34 mouse cellular contexts compared by ENCODE assay signal in genomic region chr10:21751326-21751725, GRCm38 (mm10).
"Had no signal": no experiment of that assay in that cellular context is flagged by ENCODE, and none has a peak within 500 bp of the region (broad histone marks: within the 10 kb centered on the region; RNA-seq: fewer than 3 reads in every experiment).

No protein-coding gene starts in this region.

- H3K9ac ChIP-seq: heart, embryonic 12.5 days; heart, embryonic 13.5 days; heart, embryonic 15.5 days; hindbrain, embryonic 12.5 days; hindbrain, embryonic 13.5 days; hindbrain, embryonic 14.5 days; hindbrain, embryonic 15.5 days; intestine, embryonic 15.5 days; kidney, embryonic 15.5 days had no signal

- DNase-seq: heart, postnatal 10 days; heart, postnatal 14 days; heart, postnatal 36 days; heart, postnatal 4 days; kidney, adult 11 months; kidney, adult 18-20 months; kidney, adult 2 months; kidney, adult 8-10 months; kidney, adult 9 months; kidney, postnatal 10 days; kidney, postnatal 14 days; kidney, postnatal 25 days; kidney, postnatal 36 days; kidney, postnatal 4 days; layer of hippocampus, adult 9-11 months; layer of hippocampus, postnatal 36 days had no signal

- H3K9me3 ChIP-seq: heart, embryonic 12.5 days; heart, embryonic 15.5 days; hindbrain, embryonic 10.5 days; hindbrain, embryonic 12.5 days; hindbrain, embryonic 13.5 days; hindbrain, embryonic 15.5 days; intestine, embryonic 15.5 days; kidney, embryonic 15.5 days had no signal

- ATAC-seq: hindbrain, embryonic 16.5 days; hindbrain, postnatal 0 days; inflammation-experienced regulatory T-cells, adult 6 months; intestine, embryonic 15.5 days; intestine, embryonic 16.5 days; intestine, postnatal 0 days had no signal

- H3K4me1 ChIP-seq: heart, embryonic 15.5 days; intestine, embryonic 15.5 days had no signal

- H3K27ac ChIP-seq: heart, embryonic 13.5 days; heart, embryonic 15.5 days; hindbrain, embryonic 10.5 days; hindbrain, embryonic 12.5 days; hindbrain, embryonic 13.5 days; hindbrain, embryonic 14.5 days; hindbrain, embryonic 15.5 days; hindbrain, postnatal 0 days; intestine, embryonic 15.5 days; kidney, embryonic 15.5 days; kidney, postnatal 0 days; layer of hippocampus, adult 2 months; left cerebral cortex, adult 2 months had no signal

- H3K4me3 ChIP-seq: heart, embryonic 12.5 days; heart, embryonic 13.5 days; heart, embryonic 15.5 days; hindbrain, embryonic 10.5 days; hindbrain, embryonic 12.5 days; hindbrain, embryonic 13.5 days; hindbrain, embryonic 15.5 days; intestine, embryonic 15.5 days; kidney, embryonic 15.5 days; layer of hippocampus, adult 2 months; left cerebral cortex, adult 2 months had no signal

- H3K27me3 ChIP-seq: heart, embryonic 12.5 days; heart, embryonic 13.5 days; heart, embryonic 15.5 days; hindbrain, embryonic 12.5 days; hindbrain, embryonic 13.5 days; hindbrain, embryonic 15.5 days; intestine, embryonic 15.5 days; kidney, embryonic 15.5 days had no signal

- H3K4me2 ChIP-seq: heart, embryonic 12.5 days; heart, embryonic 13.5 days; heart, embryonic 15.5 days; hindbrain, embryonic 12.5 days; hindbrain, embryonic 13.5 days; hindbrain, embryonic 14.5 days; hindbrain, embryonic 15.5 days; intestine, embryonic 15.5 days; kidney, embryonic 15.5 days had no signal

- H3K36me3 ChIP-seq: heart, embryonic 12.5 days; heart, embryonic 13.5 days; heart, embryonic 15.5 days; hindbrain, embryonic 10.5 days; hindbrain, embryonic 12.5 days; hindbrain, embryonic 13.5 days; hindbrain, embryonic 15.5 days; intestine, embryonic 15.5 days; kidney, embryonic 15.5 days had no signal
